Mouse (Mus musculus) left cerebral cortex, postnatal 10 days (tissue): ENCODE data around the gene Npepps. TPM values are rescaled to one million over a fixed set of nuclear protein-coding genes. Genes with fewer than 3 reads are reported as not detected.

ENCODE experiments used
- total RNA-seq, 2 experiments: library from RNA; stranded (reverse); gene quantifications; 2 replicates each; pipeline ENCODE4 v1.2.3; 2021

Gene Npepps
- total RNA-seq, 2 experiments from 2014 or later, result 145 to 150 TPM

Other genes with a start within 250 kb of the Npepps start
- under 1 TPM; 0.61 to 0.75 TPM for gene Lrrc46, start 239.2 kb downstream of the Npepps start, total RNA-seq
- gene Mrpl10, start 239.1 kb downstream of the Npepps start, total RNA-seq, result 10 to 100 TPM; 69.0 to 69.2 TPM
- gene Osbpl7, start 230.0 kb downstream of the Npepps start, total RNA-seq, result 10 to 100 TPM; 11.3 to 12.8 TPM
- not detected for gene Tbx21, start 165.3 kb downstream of the Npepps start, total RNA-seq
- gene Tbkbp1, start 129.1 kb downstream of the Npepps start, total RNA-seq, result 10 to 100 TPM; 52.4 to 53.7 TPM
- 100 to 1,000 TPM; 121 to 122 TPM for gene Kpnb1, start 92.8 kb downstream of the Npepps start, total RNA-seq
- 10 to 100 TPM; 20.4 to 23.3 TPM for gene Mrpl45, start 35.1 kb upstream of the Npepps start, total RNA-seq
- gene Gpr179, start 71.4 kb upstream of the Npepps start, total RNA-seq, result under 1 TPM; 0.18 to 0.39 TPM
- 10 to 100 TPM; 81.0 to 84.7 TPM for gene Socs7, start 81.9 kb upstream of the Npepps start, total RNA-seq
- gene Arhgap23, start 134.9 kb upstream of the Npepps start, total RNA-seq, result 10 to 100 TPM; 84.0 to 91.8 TPM
- not detected for gene 4933428G20Rik, start 219.7 kb upstream of the Npepps start, total RNA-seq